Mouse (Mus musculus): ENCODE measurements around the gene Zbtb1.

DNA sequence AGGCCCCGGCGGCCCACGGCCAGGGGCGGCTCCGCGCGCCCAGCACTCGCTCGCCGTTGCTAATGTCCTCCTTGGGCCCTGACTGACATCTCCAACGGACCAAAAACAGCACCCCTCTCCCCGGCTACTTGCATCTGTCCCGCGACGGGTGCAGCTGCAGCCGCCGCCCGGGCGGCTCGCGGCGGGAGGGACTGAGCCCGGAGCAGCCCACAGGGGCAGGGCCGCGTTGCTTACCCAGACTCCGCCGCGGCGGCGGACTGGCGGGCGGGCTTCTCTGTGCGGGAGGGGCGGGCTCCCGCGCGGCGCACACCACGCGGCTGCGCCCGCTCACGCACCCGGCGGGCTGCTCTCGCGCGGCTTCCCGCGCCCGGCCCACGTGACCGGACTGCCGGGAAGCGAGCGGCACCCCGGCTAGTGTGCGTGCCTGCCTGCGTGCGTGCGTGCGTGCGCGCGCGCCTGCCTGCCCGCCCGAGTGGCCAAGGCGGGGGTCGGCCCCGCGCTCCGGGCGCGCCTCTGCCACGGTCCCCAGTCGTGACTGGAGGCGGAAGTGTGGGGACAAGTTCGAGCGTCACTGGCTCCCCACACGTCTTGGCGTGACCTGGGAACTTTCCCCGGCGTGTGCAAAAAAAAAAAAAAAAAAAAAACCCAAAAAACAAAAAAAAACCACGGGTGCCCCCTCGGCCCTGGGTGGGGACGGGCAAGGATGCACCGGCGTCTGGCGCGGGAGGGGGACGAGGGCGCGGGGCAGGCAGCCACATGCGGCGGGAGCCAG is 674 bp upstream of the Zbtb1 start, which contains the start of gene Zbtb25:
- TF ChIP-seq CTCF (IDR thresholded peaks at IDR 0.05; ENCODE audit: borderline replicate concordance, insufficient read depth, low read length) = no peak
- peak; percentile 65 for TF ChIP-seq POLR2A (IDR thresholded peaks at IDR 0.05; ENCODE audit: low read depth, low read length)

All from embryonic fibroblast, embryonic 13.5 days (primary cell).